Mouse (Mus musculus) kidney, adult 2 months (tissue): ENCODE measurements around the gene Il27.

ENCODE experiments used
- CTCF ChIP-seq: fragments of 200-500 bp; conservative IDR thresholded peaks from 2 replicates; pipeline ENCODE4 v1.5.1; 2011; ENCODE audit warnings: low read depth, mild to moderate bottlenecking, control low read depth, low read length, moderate library complexity, mixed read lengths; ENCODE audit not compliant: insufficient read depth, insufficient read length
- POLR2A ChIP-seq: fragments of 200-500 bp; IDR thresholded peaks from one replicate; pipeline ENCODE4 v1.6.1; 2011; ENCODE audit warnings: low read depth, low read length, control low read depth

DNA sequence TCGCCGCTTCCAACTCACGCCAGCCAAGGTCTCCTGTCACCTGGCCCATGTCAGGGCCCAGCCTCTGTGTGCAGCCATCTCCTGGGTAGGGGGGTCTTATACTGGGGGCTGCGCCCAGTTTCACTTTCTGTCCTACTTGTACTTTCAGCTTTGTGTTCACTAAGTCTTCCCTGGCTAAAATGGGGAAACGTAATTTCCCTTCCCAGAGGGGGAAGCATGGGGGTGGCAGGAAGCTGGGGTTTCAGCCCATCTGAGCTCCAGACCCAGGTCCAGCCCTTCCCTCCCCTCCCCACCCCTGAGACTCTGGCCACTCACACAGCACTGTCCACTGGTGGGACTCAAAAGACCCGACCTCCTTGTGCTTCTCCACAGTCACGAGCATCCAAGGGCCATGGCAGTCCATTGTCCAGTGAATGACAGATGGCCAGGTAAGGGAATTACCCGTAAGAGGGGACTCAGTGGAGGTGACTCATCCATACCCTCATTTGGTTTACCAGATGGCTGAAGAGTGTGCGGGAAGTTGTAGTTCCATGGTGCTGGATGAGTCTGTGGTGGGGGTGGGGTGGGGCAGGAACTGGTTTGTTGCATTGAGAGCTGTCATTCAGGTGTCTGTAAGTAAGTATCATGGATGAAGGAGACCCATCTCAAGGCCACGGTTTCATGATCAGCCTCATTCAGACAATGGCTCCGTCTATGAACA is at the start of gene Il27:
- TF ChIP-seq POLR2A, result no peak
- TF ChIP-seq CTCF, result no peak
